Mouse (Mus musculus) heart, embryonic 14.5 days (tissue): ENCODE data around the gene Pik3ip1. TPM values are rescaled to one million over a fixed set of nuclear protein-coding genes. Genes with fewer than 3 reads are reported as not detected.
A peak's percentile ranks its signal among the peaks of the same experiment; 100 is the strongest.

Experiments
- ATAC-seq: fragments of 200-750 bp; cut with Nextera tagmentation; 2 replicates; pipeline ENCODE4 v1.8.0; 2017; ENCODE audit warnings: low read depth, moderate TSS enrichment; ENCODE audit not compliant: insufficient number of reproducible peaks, insufficient read depth, low FRiP score
- H3K27ac ChIP-seq, 2 experiments: fragments of 200-500 bp in 1 of 2; fragments of 300-500 bp in 1 of 2; sonication (generic) in 1 of 2; replicated peaks in 1 of 2; 2 replicates each; pipeline ENCODE4 v1.5.1; 2012 to 2014; ENCODE audit warnings: low read depth in 2 of 2, low read length in 2 of 2, control low read depth in 1 of 2, mild to moderate bottlenecking in 1 of 2, mixed read lengths in 1 of 2; ENCODE audit not compliant: control insufficient read depth in 1 of 2, insufficient read depth in 1 of 2
- H3K27me3 ChIP-seq: fragments of 300-500 bp; sonication (generic); 2 replicates; pipeline ENCODE4 v1.6.1; 2014; ENCODE audit warnings: mild to moderate bottlenecking, low read length, control low read depth; ENCODE audit not compliant: control insufficient read depth, insufficient read depth
- H3K36me3 ChIP-seq: fragments of 300-500 bp; sonication (generic); 2 replicates; pipeline ENCODE4 v1.6.1; 2014; ENCODE audit warnings: mild to moderate bottlenecking, control low read depth, low read length, mixed read lengths; ENCODE audit not compliant: control insufficient read depth, insufficient read depth
- H3K4me1 ChIP-seq, 2 experiments: fragments of 200-500 bp in 1 of 2; fragments of 300-500 bp in 1 of 2; sonication (generic) in 1 of 2; 2 replicates each; pipeline ENCODE4 v1.6.1; 2012 to 2014; ENCODE audit warnings: low read length in 2 of 2, control low read depth in 1 of 2, mixed read lengths in 1 of 2; ENCODE audit not compliant: control insufficient read depth in 2 of 2, insufficient read depth in 2 of 2
- H3K4me2 ChIP-seq: fragments of 300-500 bp; sonication (generic); 2 replicates; pipeline ENCODE4 v1.6.1; 2014; ENCODE audit warnings: mild to moderate bottlenecking, low read length
- H3K4me3 ChIP-seq, 2 experiments: fragments of 200-500 bp in 1 of 2; fragments of 300-500 bp in 1 of 2; sonication (generic) in 1 of 2; 2 replicates each; pipeline ENCODE4 v1.5.1; 2012 to 2014; ENCODE audit warnings: low read length in 2 of 2, mild to moderate bottlenecking in 2 of 2, control low read depth in 1 of 2, low read depth in 1 of 2, moderate library complexity in 1 of 2; ENCODE audit not compliant: control insufficient read depth in 1 of 2, insufficient read depth in 1 of 2
- H3K9ac ChIP-seq: fragments of 300-500 bp; sonication (generic); 2 replicates; pipeline ENCODE4 v1.6.1; 2014; ENCODE audit warnings: mild to moderate bottlenecking, low read length
- H3K9me3 ChIP-seq: fragments of 300-500 bp; sonication (generic); 2 replicates; pipeline ENCODE4 v1.6.1; 2016; ENCODE audit warnings: low read length, control low read depth; ENCODE audit not compliant: control insufficient read depth
- WGBS: fragments of 180-500 bp; shearing (Covaris S2); extraction: QIAGEN DNeasy Blood & Tissue Kit; methylation state at CpG from one replicate; pipeline ENCODE4 v1.1.7; 2014; 5-methylcytosine and 5-hydroxymethylcytosine counted together
- polyA plus RNA-seq: library from polyadenylated mRNA; unstranded; fragments of >200 nt; fragmentation: Nextera tagmentation; extraction: Ambion mirVana; gene quantifications from 2 replicates; pipeline ENCODE4 v1.2.1, GENCODE M21; 2014

The Pik3ip1 gene
- polyA plus RNA-seq, 1 experiment from 2014 or later: 32.2 TPM

GRCm38 (mm10) chr11:3382602-3383594 lies 52.7 kb downstream of the Pik3ip1 start:
- Histone ChIP-seq H3K27ac (0 out of 4 replicates have a peak overlapping the region, but pooled peaks of 1 of the 2 experiments have one; percentile 1), H3K4me2 (no peak overlapping the region), H3K4me1 (peaks cover 6 to 11% of the 10 kb centered on the region in 2 experiments; a peak in 3 of 4 replicates), H3K27me3 (no peaks in the 10 kb centered on the region), H3K9me3 (no peaks in the 10 kb centered on the region), H3K9ac (no peak overlapping the region), H3K36me3 (peaks cover 11% of the 10 kb centered on the region; the same call in 1 of the 2 replicates), H3K4me3 (no peak overlapping the region)
- no peak for ATAC-seq
- WGBS: 72% methylated on average over 5 of the region's 5 CpGs

DNA sequence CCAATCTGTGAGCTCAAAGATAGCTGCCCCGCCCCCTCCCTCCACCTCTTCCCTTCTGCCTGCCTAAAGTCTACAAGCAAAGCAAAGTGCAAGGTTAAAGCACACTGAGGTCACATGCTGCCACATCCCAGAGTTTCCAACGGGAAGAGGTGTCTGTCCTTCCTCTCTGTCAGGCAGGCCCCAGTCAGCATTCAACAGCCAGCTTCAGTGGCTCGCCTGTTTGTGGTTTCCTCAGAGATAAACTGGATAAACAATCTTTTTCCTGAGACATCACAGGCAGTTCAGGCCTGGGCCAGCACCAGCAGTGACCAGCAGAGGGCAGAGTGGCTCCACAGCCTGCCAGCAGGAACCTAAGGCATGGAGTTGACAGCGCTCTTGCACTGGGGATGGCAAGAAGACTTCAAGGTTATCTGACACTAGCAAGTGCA lies 56.8 kb downstream of the Pik3ip1 start:
- Histone ChIP-seq H3K4me2 (no peak overlapping the region), H3K4me1 (peaks cover 2 to 9% of the 10 kb centered on the region in 2 experiments; a peak in 3 of 4 replicates), H3K36me3 (peaks cover 5% of the 10 kb centered on the region; the same call in 1 of the 2 replicates), H3K4me3 (no peak overlapping the region), H3K9me3 (no peaks in the 10 kb centered on the region), H3K27me3 (no peaks in the 10 kb centered on the region), H3K9ac (no peak overlapping the region), H3K27ac (0 out of 4 replicates have a peak overlapping the region, but pooled peaks of 1 of the 2 experiments have one; percentile 44)
- ATAC-seq: peak; percentile 73
- 6% methylated on average over 4 of the region's 4 CpGs for WGBS

- Histone ChIP-seq H3K27me3 (no peaks in the 10 kb centered on the region), H3K4me3 (no peak overlapping the region), H3K9ac (no peak overlapping the region), H3K4me1 (peaks cover 2 to 12% of the 10 kb centered on the region in 2 experiments), H3K4me2 (no peak overlapping the region), H3K36me3 (peaks cover 5% of the 10 kb centered on the region; the same call in 1 of the 2 replicates), H3K9me3 (no peaks in the 10 kb centered on the region), H3K27ac (no peak overlapping the region)
- WGBS: 81% methylated on average over 6 of the region's 6 CpGs
- no peak for ATAC-seq
These were observed 57.4 kb downstream of the Pik3ip1 start for GRCm38 (mm10) chr11:3387482-3388196.

DNA sequence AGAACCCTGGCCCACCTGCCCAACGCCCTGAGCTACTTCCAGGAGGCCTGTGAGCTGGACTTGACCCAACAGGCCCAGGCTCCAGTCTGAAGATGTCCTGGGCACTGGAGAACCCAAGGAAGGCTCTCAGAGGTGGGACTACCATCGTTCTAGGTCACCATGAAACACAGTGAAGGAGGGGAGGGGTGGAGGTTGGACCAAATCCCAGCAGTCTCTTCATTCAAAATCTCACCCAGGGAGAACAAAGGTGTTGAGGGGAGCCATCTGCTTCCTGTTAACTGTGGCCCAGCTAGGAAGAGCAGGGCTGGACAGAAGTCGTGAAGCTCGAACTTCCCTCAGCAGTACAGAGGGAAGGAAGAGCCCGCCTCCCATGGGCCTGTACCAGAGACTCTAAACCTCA lies 59.8 kb downstream of the Pik3ip1 start:
- Histone ChIP-seq H3K4me3 (no peak overlapping the region), H3K4me1 (peaks cover 2 to 18% of the 10 kb centered on the region in 2 experiments), H3K9ac (no peak overlapping the region), H3K27me3 (no peaks in the 10 kb centered on the region), H3K27ac (no peak overlapping the region), H3K4me2 (no peak overlapping the region), H3K9me3 (no peaks in the 10 kb centered on the region), H3K36me3 (no peaks in the 10 kb centered on the region)
- no peak for ATAC-seq
- 52% methylated on average over 5 of the region's 5 CpGs for WGBS

- H3K9me3 ChIP-seq: no peaks in the 10 kb centered on the region
- no peak overlapping the region for H3K27ac ChIP-seq
- H3K4me2 ChIP-seq: no peak overlapping the region
- ATAC-seq: no peak
- no peak overlapping the region for H3K9ac ChIP-seq
- peaks cover 2 to 18% of the 10 kb centered on the region in 2 experiments for H3K4me1 ChIP-seq
- 82% methylated on average over 5 of the region's 5 CpGs for WGBS
- H3K27me3 ChIP-seq: no peaks in the 10 kb centered on the region
- no peak overlapping the region for H3K4me3 ChIP-seq
- H3K36me3 ChIP-seq: peaks cover 4% of the 10 kb centered on the region; the same call in 1 of the 2 replicates
These were observed 60.6 kb downstream of the Pik3ip1 start for GRCm38 (mm10) chr11:3390789-3391188.

DNA sequence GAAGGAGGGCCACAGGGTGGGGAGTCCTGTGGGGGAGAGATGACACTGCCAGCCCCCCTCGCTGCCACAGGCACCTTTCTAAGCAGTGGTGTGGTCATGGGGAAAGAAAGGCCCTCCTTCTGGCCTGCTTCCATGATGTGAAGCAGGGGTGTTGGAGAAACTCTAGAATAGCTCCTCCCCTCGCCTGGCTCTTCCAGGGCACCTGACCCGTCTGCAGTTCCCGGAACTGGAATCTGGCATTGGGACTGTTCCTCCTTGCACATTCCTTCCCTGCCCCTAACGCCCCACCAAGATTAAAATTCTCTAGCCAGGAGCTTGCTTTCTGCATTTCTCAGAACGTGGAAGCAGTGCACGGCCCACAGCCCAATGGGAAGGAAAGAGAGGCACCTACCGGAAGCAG lies 62.3 kb downstream of the Pik3ip1 start:
- H3K27me3 ChIP-seq: no peaks in the 10 kb centered on the region
- peaks cover 0 to 9% of the 10 kb centered on the region in 2 experiments; a peak in 3 of 4 replicates for H3K4me1 ChIP-seq
- H3K4me3 ChIP-seq: no peak overlapping the region
- ATAC-seq: no peak; the same call in 1 of the 2 replicates
- no peak overlapping the region for H3K9ac ChIP-seq
- H3K9me3 ChIP-seq: no peaks in the 10 kb centered on the region
- WGBS: 57% methylated on average over 8 of the region's 8 CpGs
- H3K27ac ChIP-seq: peak overlapping the region in 1 of 2 experiments; percentile 41; a peak in 2 of 4 replicates
- peak overlapping the region; percentile 16; the same call in 1 of the 2 replicates for H3K4me2 ChIP-seq
- peaks cover 4% of the 10 kb centered on the region; the same call in 1 of the 2 replicates for H3K36me3 ChIP-seq
